Mouse (Mus musculus) c-Kit-positive CD71-positive TER-119-positive erythroid progenitor cells, embryonic 14.5 days (primary cell): ENCODE data around the gene Stard13.

Experiments used
- DNase-seq: peaks from one replicate; pipeline ENCODE4 v3.0.0-alpha.2; 2013; ENCODE audit warnings: low spot score

Gene Stard13

GRCm38 (mm10) chr5:151228367-151229005 lies 5.2 kb downstream of the Stard13 start:
- no peak for DNase-seq

DNA sequence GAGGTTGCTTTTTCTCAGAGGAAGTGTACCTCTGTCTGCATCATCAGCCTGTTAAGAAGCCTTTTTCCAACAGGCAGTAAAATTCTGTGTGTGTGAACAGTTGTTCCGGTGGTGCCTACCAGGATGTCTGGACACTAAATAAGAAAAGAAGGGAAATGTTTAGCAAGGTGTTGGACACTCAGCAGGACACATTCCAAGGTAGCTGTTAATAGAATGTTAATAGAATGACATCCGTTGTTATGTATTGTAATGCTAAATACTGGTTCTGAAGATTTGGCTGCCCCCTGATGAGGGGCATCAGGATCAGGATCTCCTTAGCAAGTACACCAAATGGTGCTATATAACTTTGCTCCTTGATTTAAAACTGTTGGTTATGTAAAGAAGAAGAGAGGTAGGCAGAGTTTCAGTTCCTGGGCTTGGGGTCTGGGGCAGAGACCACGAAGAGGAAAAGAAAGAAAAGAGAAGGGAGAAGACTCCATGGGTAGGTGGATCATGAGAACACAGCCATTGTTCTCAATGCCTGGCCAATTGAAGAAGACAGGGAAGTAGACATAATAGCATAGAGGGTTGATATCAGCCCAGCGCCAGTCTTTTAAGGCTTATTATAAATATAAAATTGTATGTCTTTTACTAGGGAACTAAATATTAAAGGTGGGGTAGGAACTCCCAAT lies 9.8 kb downstream of the Stard13 start:
- no peak for DNase-seq

- no peak for DNase-seq
Observed at GRCm38 (mm10) chr5:151222791-151223190, 10.8 kb downstream of the Stard13 start.

DNA sequence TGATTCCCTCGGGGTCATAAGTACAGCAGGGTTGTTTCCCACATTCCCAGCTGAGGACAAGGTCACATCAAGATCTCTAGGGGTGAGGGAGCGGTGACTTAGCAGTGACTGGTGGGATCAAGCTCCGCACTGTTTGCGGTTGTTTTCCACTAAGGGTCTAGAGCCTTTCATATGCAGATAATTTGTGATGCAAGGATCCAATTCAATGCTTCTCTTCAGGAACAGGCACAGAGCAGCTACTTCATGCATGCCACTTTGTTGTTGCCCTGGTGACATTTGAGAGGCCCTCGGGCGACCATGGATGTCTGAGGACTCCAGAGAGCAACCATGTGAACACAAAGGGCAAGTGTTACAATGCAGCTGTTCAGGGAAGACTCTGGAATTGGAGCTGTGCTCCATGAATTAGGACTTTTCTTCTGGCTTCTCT lies 14.9 kb downstream of the Stard13 start:
- DNase-seq, result no peak

DNA sequence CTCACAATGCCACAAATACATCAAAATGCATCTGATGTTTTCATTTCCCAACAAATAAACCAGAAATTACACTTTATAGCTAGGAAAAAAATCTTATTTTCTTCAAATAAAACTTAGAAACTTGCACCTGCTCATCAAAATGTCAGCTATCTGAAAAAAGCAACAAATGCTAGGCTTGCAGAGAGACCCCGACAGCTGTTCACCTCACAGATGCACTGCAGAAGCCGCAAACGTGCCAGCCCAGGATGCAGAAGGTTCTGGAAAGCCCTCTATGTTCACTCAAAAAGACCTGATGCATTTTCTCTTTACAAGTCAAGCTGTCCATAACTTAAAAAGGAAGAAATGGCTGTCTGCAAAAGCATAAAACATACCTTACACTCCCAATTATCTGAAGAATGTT lies 20.5 kb downstream of the Stard13 start:
- DNase-seq, result no peak

GRCm38 (mm10) chr5:151210869-151211268 lies 22.8 kb downstream of the Stard13 start:
- no peak for DNase-seq

DNA sequence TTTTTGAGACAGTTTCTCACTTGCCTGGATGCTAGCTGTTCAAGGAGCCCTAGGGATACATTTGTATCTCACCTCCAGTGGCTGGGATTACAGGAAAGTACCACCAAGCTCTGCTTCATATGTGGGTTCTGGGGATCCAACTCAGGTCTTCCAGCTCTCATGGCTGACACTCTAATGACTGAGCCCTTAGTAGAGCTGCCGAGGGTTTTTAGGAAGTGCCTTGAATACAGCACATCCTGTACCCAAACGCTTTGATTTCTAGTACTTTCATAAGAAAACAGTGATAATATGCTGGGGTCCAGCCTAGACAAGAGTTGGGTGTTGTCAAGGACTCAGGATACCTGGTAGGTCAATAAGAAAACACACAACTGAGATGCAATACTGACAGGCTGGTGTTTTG lies 23.6 kb downstream of the Stard13 start:
- DNase-seq, result no peak

DNA sequence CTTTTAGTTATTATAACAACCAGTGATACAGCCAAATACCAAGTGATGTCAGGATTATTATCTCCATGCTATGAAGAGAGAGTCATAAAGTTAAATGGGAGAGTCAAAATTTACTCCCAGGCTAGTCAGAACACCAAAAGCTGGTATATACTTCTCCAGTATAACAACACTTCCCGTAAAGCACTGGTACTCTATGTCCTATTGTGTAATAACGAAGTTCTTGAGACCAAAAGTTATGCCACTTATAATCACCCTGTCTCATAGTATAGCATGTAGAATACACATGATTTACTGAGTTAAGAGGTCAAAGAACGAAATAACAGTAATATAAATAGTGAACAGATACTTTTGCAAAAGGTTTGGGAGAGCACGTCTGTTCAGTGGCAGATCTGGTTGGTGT lies 28.6 kb downstream of the Stard13 start:
- DNase-seq, result no peak

DNA sequence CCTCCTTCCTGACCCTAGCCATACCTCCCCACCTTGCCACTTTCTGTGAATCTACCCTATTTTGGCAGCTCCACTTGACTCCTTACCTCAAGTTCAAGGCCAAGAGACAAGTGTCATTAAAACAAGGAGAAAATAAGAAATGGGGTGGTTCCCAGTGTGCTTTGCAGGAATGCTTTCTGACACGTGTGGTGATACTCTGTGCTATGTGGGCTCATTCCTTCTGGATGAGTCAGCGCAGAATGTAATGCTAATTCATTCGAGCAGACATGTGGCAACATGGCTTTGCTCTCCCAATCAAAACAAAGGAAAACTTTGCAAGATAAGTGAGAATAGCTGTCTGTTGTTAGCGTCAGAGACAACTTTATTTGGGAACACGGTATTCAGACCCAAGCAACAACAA lies 30.7 kb downstream of the Stard13 start:
- no peak for DNase-seq

- no peak for DNase-seq
Observed at GRCm38 (mm10) chr5:151201220-151201619, 32.4 kb downstream of the Stard13 start.

DNA sequence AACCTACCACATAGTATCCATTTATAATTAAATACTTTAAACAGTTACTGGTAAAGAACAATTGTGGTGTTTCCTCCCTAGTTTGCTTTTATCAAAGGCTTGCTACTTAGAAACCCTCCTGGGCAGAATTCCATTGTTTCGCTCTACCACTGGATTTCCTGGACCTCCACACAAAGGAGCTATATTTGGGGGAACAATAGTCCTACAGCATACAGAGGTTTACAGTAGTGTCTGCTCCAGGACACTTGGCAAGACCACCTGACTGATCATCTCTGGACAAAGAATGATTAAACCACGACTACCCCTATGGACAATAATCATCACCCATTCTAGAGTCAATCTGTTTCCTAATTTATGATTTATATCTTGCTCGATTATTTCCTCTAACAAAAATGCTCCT lies 34.4 kb downstream of the Stard13 start:
- DNase-seq, result no peak

DNA sequence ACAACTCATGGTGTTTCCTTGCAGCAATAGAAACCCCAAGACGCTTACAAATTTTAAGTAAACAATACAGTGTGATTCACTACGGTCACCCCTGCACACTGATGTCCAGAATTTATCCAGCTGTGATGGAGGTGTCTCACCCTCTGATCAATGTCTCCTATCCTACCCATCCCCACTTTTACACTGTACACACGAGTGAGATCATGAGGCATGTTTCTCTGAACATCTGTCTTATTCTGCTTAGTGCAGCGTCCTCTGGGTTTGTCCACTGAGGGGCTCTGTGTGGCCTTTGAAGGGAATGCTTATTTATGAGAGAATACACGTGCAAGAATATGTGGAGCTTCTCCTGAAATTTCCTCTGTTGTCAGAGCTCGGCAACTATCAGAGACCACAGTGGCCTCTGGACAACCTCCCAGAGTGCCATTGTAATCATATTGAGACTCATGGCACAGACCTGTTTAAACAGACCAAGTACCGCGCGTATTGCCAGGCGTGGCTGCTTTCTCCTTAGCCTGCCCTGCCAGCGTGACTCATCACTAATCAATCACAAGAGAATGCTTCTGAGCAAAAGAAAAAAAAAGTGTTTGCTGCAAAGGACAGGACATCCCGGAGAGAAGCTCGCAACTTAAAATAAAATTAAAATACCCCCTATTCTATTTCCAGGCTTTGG lies 36.9 kb downstream of the Stard13 start:
- DNase-seq, result no peak

- no peak for DNase-seq
Observed at GRCm38 (mm10) chr5:151193885-151194520, 39.6 kb downstream of the Stard13 start.

GRCm38 (mm10) chr5:151192266-151192665 lies 41.4 kb downstream of the Stard13 start:
- DNase-seq, result no peak

DNA sequence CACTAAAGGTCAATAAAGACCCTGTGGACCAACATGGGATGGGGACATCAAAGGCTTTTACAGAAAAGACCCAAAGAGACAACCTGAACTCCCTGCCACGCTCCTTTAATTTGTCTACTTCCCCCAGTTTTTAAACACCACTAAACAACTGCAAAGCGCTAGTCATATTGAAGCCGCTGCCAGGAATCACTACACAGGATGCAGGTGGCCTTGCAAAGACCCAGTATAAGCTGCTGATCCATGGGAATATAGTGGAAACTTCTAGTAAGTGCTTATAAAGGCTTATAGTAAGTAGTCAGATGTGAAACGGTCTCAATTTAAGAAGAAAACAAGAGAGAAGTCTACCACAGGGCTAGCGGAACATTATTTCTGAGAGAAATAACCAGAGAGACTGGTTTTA lies 42.9 kb downstream of the Stard13 start:
- no peak for DNase-seq

DNA sequence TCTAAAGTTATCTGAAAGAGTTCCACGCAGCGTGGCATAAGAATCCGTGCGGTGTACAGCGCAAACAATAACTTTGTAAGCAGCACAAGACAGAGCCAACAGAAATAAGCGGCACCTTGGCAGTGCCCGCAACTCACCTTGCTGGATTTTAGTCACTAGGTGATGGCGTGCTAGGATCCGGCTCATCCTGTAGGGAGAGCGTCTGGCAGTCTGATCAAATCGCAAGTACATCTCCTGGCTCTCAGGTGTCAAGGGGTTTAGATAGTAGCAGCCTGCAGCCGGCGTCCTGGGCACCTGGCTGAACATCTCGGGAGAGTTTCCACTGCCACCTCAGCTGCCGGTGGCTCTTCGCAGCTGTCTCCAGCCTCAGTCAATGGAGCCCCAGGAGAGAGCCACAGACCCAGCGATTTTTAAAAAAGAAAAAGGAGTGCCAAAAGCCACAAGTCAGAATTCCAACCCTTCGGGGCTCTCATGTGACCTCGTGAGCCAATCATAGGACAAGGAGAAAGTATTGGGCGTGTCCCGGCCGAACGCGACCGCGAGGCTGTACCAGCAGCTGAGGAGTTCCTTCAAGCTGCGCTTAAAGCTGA lies 43.8 kb downstream of the Stard13 start:
- DNase-seq, result peak; percentile 47

- DNase-seq, result no peak
Observed at GRCm38 (mm10) chr5:151189321-151189720, 44.3 kb downstream of the Stard13 start.

DNA sequence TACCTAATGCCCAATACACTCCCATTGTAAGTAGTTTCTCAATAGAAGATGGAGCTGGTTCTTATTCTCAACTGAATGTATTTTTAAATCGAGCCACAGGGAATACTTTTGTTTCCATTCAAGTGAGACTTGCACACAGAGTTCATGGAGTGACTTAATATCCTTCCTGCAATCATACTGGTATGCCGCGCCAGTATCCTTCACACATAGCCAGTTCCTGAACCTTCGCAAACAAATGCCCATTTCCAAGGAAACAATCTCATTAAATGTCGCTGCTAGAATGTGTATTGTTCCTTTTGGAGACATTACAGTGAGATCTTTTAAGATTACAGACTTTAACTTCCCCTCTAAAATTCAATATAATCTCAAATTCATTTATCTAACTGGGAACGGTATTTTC lies 45.0 kb downstream of the Stard13 start:
- no peak for DNase-seq

GRCm38 (mm10) chr5:151187336-151187735 lies 46.3 kb downstream of the Stard13 start:
- no peak for DNase-seq

- no peak for DNase-seq
Observed at GRCm38 (mm10) chr5:151185286-151185856, 48.3 kb downstream of the Stard13 start.

DNA sequence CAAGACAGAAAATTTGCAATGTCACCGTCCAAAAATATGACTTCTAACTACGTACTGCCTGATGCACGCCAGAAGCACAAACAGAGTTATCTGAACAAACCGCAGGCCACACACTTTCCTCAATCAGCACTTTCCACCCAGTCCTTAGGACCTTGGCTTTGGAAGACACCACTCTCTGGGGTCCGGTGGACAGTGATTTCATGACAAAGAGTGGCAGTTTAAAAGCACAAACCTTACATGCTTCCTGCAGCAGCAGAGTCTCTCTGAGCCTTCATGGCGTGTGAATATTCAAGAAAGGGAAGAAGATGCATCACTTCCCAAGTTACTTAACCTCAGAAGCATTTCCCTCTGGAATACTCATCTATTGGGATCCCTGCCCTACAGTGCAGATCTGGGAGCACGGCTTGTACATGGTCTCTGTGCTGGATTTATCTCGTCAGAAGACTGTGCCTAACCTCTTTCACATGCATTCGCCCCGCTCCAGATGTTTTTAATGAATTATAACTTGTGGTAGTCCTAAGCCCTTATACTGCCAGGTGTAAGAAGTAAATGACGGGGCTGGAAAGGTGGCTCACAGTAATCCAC lies 49.9 kb downstream of the Stard13 start:
- no peak for DNase-seq

GRCm38 (mm10) chr5:151181288-151181687 lies 52.3 kb downstream of the Stard13 start:
- no peak for DNase-seq
